Mouse (Mus musculus): ENCODE measurements around the gene Nudt10.

Gene Nudt10

GRCm38 (mm10) chrX:6172823-6173640, at the start of gene Nudt10:
TSS of gene Nudt10 (minus strand) at chrX:6173015.
- peak in 1 of 2 experiments; percentile 6 for DNase-seq (ENCODE audit: low spot score in 2 of 2)

GRCm38 (mm10) chrX:6172136-6172822, 536 bp downstream of the Nudt10 start:
- peak in 1 of 2 experiments; percentile 6 for DNase-seq (ENCODE audit: low spot score in 2 of 2)

DNA sequence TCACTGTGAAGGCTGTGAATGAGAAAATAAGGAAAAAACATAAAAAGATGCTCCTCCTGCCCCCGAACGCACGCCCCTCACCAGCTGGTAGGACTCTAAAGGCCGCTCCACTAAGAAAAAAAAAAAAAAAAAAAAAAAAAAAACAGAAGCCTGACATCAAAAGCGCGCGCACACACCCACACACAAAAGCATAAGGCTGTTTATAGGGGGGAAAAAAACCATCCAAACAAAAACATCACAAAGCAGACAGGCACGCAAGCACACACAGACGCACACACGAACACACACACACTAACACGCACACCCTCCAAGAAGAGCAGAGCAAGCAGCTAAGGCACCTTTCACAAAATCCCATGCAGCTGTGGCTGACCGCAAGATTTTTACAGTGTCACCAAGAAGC, 1.1 kb downstream of the Nudt10 start:
- DNase-seq (ENCODE audit: low spot score in 2 of 2) = peak in 1 of 2 experiments; percentile 4
